Mouse (Mus musculus): ENCODE results near the gene Il4i1.
"Not testable (repeated sequence)": the region's sequence is repeated elsewhere in the genome, so short reads cannot be mapped to it uniquely, and the experiment has no call there.

Il4i1 gene

GRCm38 (mm10) chr7:44866276-44867009 is 50.3 kb downstream of the Il4i1 start:
- DNase-seq: peak; percentile 53

DNA sequence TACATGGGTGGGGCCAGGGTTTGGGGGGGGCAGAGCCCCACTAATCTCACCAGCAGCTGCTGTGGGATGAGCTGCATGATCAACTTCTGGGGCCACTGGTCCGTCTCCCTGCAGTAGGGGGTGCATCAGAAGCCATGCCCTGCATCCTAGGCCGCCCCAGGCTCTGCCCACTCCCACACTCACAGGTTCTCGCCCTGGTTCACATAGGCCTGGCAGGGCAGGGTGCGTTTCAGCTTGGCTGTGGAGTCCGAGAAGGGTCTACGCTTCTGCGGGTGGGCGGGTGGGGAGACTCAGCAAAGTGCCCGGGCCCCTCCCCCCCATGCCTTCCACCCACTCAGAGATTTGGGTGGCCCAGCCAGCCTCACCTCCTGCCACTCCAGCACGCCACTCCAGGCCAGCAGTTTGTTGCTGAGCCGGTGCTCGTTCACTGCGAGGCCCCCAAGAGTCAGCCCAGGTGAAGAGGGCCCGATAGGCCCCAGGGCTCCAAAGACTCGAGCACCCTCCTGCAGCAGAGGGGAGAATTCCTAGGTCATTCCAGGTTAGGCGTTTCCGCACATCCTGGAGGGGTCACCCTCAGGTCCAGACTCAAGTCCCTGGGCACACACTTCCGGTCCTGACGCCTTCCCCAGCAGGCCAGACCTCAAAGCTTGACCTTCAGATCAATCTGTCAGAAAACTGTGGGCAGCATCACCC is 51.0 kb downstream of the Il4i1 start:
- no peak for DNase-seq

GRCm38 (mm10) chr7:44867802-44868201 is 51.6 kb downstream of the Il4i1 start:
- no peak for DNase-seq

- DNase-seq: no peak
Observed at GRCm38 (mm10) chr7:44868465-44868864, 52.3 kb downstream of the Il4i1 start.

DNA sequence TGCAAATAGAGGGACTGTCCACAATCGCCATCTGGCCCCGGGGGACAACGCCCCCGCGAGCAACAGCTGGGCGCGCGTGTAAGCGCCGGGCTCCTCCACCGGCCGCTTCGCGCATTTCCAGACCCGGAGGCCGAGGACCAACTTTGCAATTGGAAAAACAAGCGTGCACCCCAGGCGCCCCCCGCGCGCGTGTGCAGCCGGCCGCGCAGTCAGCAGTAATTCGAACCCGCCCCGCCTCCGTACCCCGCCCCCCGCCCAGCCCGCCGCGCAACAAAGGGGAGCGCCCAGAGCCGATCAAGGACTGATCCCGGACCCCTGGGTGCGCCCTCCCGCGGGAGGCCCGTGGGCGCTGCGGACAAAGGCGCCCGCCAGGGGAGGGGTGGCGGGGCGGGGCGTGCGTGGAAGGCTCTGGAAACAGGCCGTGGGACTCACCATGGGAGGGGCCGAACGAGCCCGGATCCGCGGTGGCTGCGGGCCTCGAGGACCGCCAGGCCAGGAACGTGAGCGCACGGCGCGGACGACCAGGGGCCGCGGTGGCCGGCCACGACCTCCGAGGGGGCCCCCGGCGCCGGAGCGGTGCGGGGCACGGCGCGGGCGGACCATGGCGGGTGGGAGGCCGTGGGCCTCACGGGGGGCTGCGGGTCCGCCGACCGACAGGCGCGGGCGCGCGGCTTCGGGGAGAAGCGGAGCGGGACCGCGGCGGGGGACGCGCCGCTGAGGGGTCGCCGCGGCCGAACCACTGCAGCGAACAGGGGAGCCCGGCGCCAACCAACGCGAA is 52.9 kb downstream of the Il4i1 start:
- DNase-seq: peak; percentile 79

DNA sequence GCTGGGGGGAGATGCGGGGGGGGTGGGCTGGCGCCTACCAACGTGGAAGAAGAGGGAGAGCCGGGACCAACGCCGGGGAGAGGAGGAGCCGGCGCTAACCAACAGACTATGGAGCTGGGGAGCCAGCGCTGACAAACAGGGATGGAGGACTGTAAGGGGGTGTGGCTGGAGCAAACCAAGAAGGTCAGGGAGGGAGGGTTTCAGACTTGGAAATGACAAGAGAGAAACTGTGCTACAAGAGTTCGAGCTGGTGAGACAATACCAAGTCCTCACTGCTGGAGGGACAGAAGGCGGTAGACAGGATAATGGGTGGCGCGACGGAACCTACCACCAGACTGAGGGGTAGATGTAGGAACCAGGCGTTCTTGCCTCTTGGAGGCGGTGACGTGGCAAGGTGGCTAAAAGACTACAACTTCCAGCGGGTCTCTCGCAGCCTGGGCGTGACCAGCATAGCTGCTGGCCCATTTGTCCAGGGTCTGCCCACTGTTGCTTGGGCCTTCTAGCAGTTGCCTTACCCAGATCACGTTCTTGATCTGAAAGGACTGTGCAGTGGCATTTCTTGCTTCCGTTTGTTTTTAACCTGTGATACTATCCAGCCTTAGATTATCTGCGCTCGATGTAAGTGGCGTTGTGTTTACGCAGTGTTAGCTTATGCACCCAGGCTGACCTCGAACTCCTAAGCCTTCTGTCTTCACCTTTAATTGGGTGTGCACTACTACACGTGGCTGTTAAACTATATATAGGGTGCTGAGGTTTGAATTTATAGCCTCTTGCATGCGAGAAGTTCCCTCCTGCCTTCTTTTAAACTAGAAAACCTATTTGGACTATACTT is 53.7 kb downstream of the Il4i1 start, which contains the start of gene Ptov1:
Ptov1 (minus strand) TSS at position 92 of the 832 bp plus-strand sequence.
- peak; percentile 100 for DNase-seq

DNA sequence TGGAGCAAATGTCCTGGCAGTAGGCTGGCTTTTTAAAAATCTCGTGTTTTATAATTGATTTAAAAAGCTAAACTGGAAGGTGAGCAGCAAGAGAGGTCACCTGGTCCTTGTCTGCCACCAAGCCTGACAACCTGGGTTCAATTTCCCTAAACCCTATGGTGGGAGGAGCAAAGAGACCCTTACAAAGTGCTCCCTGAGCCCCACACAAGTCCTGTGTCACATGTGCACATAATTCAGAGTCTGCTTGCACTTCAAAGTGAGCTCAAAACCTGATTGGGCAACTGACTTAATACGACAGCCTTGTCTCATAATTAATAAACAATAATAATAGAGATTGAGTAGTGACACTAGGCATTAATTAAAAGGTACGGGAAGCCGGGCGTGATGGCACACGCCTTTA is 54.4 kb downstream of the Il4i1 start:
- no peak for DNase-seq

- DNase-seq: no peak
Observed at GRCm38 (mm10) chr7:44871181-44871580, 55.0 kb downstream of the Il4i1 start.

GRCm38 (mm10) chr7:44871774-44872173 is 55.6 kb downstream of the Il4i1 start:
- DNase-seq: not testable (repeated sequence)

DNA sequence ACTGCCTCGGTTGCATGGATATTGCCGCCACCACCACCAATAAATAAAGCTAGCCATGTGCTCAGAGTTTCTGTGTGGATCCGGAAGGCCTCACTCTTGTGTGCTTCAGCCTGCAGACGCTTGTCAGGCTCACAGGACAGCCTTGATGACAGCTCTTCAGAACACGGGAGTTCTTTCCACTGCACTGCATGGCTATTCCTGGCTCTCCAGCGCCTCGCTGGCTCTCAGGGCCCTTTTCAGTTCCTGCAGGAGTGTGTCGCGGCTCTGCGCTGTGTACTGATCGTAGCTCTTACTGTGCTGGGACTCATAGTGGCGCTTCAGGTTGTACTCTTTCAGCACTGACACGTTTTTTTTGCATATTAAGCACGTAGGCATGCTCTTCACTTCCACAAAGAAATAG is 61.6 kb downstream of the Il4i1 start:
- no peak for DNase-seq

DNA sequence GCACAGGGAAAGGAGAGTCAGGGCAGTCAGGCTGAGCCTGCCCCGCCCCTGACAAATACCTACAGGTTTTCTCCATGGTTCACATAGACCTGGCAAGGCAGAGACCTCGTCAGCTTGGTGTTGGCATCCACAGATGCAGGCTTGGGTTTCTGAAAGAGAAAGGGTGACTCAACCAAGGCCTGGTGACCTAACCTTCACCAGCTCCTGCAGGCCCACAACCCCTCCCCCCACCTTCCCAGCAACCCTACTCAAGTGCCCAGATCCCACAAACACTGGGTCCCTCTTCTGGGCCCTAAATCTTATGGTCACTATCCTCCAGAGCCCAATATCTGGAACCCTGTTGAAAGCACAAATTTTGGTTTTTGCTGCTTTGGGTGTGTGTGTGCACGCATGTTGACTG is 66.8 kb downstream of the Il4i1 start:
- no peak for DNase-seq

GRCm38 (mm10) chr7:44884637-44885036 is 68.5 kb downstream of the Il4i1 start:
- DNase-seq: no peak

- no peak for DNase-seq
Observed at GRCm38 (mm10) chr7:44886964-44887363, 70.8 kb downstream of the Il4i1 start.

- DNase-seq: no peak
Observed at GRCm38 (mm10) chr7:44888256-44889105, 72.3 kb downstream of the Il4i1 start.

DNA sequence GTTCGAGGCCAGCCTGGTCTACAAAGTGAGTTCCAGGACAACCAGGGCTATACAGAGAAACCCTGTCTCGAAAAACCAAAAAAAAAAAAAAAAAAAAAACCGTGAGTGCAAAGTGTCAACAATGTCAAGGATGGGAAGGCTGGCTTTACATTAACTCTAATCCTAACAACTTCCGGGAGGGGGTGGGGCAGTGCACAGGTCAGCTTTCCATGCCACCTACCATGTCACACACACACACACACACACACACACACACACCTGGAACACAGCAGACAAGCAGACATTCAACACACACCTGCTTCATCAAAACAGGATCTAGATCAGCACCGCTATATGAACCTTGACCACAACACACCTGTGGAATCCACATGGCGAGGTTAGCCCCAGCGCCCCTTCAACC is 74.0 kb downstream of the Il4i1 start:
- no peak for DNase-seq

All from retina, postnatal 1 day (tissue).